Mouse (Mus musculus) hindbrain, embryonic 10.5 days (tissue): Measurements from ENCODE around the gene Htr2b. TPM values are rescaled to one million over a fixed set of nuclear protein-coding genes. Genes with fewer than 3 reads are reported as not detected.

Experiments used
- DNase-seq: peaks from one replicate; pipeline ENCODE4 v3.0.0-alpha.2; 2017; ENCODE audit warnings: low spot score
- H3K27ac ChIP-seq: fragments of 300-500 bp; sonication (generic); 2 replicates; pipeline ENCODE4 v1.5.1; 2016; ENCODE audit warnings: mild to moderate bottlenecking, moderate library complexity
- H3K27me3 ChIP-seq: fragments of 300-500 bp; sonication (generic); 2 replicates; pipeline ENCODE4 v1.6.1; 2016; ENCODE audit warnings: mild to moderate bottlenecking; ENCODE audit not compliant: poor library complexity, insufficient read depth, severe bottlenecking
- H3K36me3 ChIP-seq: fragments of 300-500 bp; sonication (generic); 2 replicates; pipeline ENCODE4 v1.6.1; 2016; ENCODE audit warnings: mild to moderate bottlenecking, moderate library complexity
- H3K4me1 ChIP-seq: fragments of 300-500 bp; sonication (generic); replicated peaks from 2 replicates; pipeline ENCODE4 v1.6.1; 2016; ENCODE audit warnings: mild to moderate bottlenecking
- H3K4me3 ChIP-seq: fragments of 300-500 bp; sonication (generic); 2 replicates; pipeline ENCODE4 v1.5.1; 2016; ENCODE audit warnings: mild to moderate bottlenecking, moderate library complexity
- H3K9me3 ChIP-seq: fragments of 300-500 bp; sonication (generic); 2 replicates; pipeline ENCODE4 v1.6.1; 2016; ENCODE audit warnings: mild to moderate bottlenecking, moderate library complexity
- WGBS: fragments of 180-500 bp; shearing (Covaris S2); methylation state at CpG from one replicate; pipeline ENCODE4 v1.1.7; 2016; 5-methylcytosine and 5-hydroxymethylcytosine counted together
- polyA plus RNA-seq: library from polyadenylated mRNA; unstranded; fragments of >200 nt; fragmentation: Nextera tagmentation; extraction: Ambion mirVana; gene quantifications from 2 replicates; pipeline ENCODE4 v1.2.1, GENCODE M21; 2016

Gene Htr2b
- polyA plus RNA-seq, result 0.10 and 0.35 TPM in 2 replicates

DNA sequence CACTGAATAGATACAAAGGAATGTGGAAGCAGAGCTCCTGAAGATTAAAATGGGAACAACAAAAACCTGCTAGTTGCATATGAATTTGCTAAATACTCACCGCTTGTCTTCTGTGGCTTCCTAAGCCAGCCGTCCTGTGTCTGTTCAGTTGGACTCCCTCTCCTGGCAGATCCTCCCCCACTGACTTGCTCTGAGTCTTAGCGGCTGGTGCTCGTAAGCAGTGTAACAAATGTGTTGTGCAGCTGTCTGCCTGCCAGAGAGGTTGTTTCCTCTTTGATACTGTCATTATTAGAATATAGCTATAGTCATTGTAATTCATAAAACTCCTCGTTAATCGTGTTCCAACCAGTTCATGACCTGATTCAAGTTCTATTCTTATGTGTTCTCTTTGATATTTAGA lies at the start of gene Htr2b:
Htr2b (minus strand) TSS at position 192 of the 400 bp plus-strand sequence.
- Histone ChIP-seq H3K27me3 (no peaks in the 10 kb centered on the region), H3K4me3 (no peak within 1 kb of the TSS), H3K36me3 (peaks cover 28% of the 10 kb centered on the region), H3K9me3 (no peaks in the 10 kb centered on the region), H3K4me1 (no peaks in the 10 kb centered on the region), H3K27ac (no peak within 1 kb of the TSS)
- WGBS, result 82% methylated on average over 6 of the region's 6 CpGs
- no peak for DNase-seq

DNA sequence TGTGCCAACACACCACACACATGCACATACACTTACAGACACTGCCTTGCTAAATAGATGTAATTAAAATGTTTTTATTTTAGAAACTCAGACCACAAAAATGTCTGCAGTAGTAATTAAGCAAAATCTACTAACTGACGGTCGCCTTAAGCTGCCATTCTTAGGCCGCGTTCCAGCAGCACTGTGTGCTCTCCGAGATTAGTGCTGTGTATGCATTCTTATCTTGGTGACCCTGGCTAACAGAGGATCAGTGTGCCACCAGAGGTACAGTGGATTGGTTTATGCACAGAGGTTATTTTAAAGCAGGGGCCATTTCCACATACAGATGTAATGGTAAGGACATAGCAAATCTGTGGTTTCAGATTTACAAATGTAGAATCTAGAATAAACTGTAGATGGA lies 49.3 kb upstream of the Htr2b start:
- H3K9me3 ChIP-seq, result no peaks in the 10 kb centered on the region
- H3K4me1 ChIP-seq, result peaks cover under 1% of the 10 kb centered on the region; the same call in 1 of the 2 replicates
- H3K36me3 ChIP-seq, result peaks cover 85% of the 10 kb centered on the region
- no peak overlapping the region for H3K4me3 ChIP-seq
- DNase-seq, result no peak
- 95% methylated on average over 5 of the region's 5 CpGs for WGBS
- H3K27ac ChIP-seq, result no peak overlapping the region
- H3K27me3 ChIP-seq, result no peaks in the 10 kb centered on the region

DNA sequence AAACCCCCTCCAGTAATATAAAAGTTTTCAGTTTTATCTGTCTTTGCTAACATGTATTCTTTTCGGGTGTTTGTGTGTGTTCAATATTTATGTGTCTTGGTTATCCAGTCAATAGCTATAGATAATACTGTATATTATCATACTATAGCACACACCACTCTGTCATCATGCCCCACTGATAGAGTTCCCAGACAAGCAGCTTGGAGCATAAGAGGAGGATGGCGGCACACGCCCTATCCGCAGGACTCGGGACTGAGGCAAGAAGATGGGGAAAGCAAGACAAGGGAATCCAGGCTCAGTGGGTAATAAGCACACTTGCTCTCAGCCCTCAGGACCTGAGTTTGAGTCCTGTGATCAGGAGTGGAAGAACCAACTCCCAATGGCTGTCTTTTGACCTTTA lies 48.7 kb upstream of the Htr2b start:
- peaks cover 79% of the 10 kb centered on the region for H3K36me3 ChIP-seq
- WGBS, result 95% methylated on average over 5 of the region's 5 CpGs

DNA sequence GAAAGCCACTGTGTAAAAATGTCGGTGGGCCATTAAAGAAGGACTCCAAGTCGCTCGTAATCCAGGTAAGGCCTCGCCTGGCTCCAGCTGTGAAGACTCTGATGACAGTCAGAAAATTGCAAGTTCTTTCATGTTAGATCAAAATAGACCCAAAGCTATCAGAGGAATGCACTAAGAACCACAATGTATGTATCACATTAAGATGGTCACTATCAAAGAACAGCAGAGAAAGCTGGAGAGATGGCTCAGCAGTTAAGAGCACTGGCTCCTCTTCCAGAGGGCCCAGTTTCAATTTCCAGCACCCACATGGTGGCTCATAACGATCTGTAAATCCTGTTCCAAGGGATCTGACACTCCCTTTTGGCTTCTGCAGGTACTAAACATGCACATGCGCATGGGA lies 48.3 kb upstream of the Htr2b start:
- no peak overlapping the region for H3K4me3 ChIP-seq
- no peaks in the 10 kb centered on the region for H3K27me3 ChIP-seq
- H3K36me3 ChIP-seq, result peaks cover 75% of the 10 kb centered on the region
- no peaks in the 10 kb centered on the region for H3K9me3 ChIP-seq
- no peak overlapping the region for H3K27ac ChIP-seq
- peaks cover 11% of the 10 kb centered on the region for H3K4me1 ChIP-seq
- 91% methylated on average over 6 of the region's 6 CpGs for WGBS
- no peak for DNase-seq

More for the DNA sequence above, 48.7 kb upstream of the Htr2b start:
- DNase-seq, result no peak
- H3K4me3 ChIP-seq, result no peak overlapping the region
- H3K9me3 ChIP-seq, result no peaks in the 10 kb centered on the region
- H3K4me1 ChIP-seq, result peaks cover 6% of the 10 kb centered on the region
- H3K27ac ChIP-seq, result no peak overlapping the region
- no peaks in the 10 kb centered on the region for H3K27me3 ChIP-seq

DNA sequence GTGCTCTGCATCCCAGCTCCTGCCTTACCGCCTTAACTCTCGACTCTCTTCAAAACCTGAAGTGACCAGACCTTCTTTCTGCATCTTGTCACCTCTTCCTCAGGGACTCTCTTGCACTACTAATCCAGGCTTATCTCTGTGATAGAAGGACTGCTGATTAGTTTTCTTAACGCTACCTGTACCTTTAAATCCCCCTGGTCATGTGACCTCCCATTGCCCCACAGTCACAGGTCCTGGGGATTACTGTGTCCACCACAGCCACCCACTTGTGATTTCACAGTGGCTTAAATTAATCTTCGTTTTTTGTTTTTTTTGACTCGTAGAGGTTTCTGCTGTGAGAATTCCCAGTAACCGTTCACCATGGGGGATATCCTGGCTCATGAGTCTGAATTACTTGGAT lies 44.8 kb upstream of the Htr2b start:
- no peaks in the 10 kb centered on the region for H3K9me3 ChIP-seq
- H3K27ac ChIP-seq, result no peak overlapping the region
- H3K4me3 ChIP-seq, result no peak overlapping the region
- H3K36me3 ChIP-seq, result peaks cover 42% of the 10 kb centered on the region
- no peaks in the 10 kb centered on the region for H3K27me3 ChIP-seq
- peaks cover 20% of the 10 kb centered on the region for H3K4me1 ChIP-seq
- no peak for DNase-seq
- 92% methylated on average over 6 of the region's 6 CpGs for WGBS

DNA sequence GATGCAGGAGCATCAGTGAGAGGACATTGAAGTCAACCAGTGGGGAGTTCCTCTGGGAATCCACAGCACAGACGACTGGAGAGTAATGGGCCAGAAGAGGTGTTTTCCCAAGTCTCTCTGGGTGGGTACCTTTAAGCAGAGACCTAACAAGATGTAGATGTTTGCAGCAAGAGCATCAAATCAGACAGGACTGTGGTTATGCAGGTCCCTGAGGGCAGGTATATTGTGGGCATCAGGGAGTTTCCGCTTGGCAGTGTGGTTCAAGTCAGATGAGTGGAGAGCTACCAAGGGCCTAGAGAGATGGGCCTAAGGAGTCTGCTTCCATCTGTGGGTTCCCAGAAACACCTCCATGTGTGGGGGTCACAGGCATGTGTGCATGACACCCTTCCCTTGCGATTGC lies 44.3 kb upstream of the Htr2b start:
- Histone ChIP-seq H3K36me3 (peaks cover 37% of the 10 kb centered on the region), H3K27me3 (no peaks in the 10 kb centered on the region), H3K27ac (no peak overlapping the region), H3K4me3 (peak overlapping the region; percentile 86; the same call in 1 of the 2 replicates), H3K4me1 (peaks cover 20% of the 10 kb centered on the region), H3K9me3 (no peaks in the 10 kb centered on the region)
- no peak for DNase-seq
- 88% methylated on average over 3 of the region's 3 CpGs for WGBS

DNA sequence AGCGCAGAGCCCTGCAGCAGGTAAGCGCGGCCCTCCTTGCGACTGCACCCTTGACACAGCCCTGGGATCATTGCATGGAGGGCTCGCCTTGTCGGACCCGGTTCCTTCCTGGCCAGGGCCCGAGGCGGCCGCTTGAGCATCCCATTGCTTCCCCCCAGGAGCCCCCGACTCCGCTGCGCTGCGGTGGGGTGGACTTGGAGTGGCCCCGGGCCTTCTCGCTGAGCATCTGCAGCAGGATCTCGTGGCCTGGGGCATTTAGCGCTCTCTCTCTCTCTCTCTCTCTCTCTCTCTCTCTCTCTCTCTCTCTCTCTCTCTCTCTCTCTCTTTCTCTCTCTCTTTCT lies 43.0 kb upstream of the Htr2b start:
- peaks cover 24% of the 10 kb centered on the region; the same call in 1 of the 2 replicates for H3K36me3 ChIP-seq
- DNase-seq, result no peak
- H3K27ac ChIP-seq, result peak overlapping the region; percentile 87
- H3K4me3 ChIP-seq, result peak overlapping the region; percentile 86
- no peaks in the 10 kb centered on the region for H3K27me3 ChIP-seq
- 0% methylated on average over 18 of the region's 18 CpGs for WGBS
- H3K9me3 ChIP-seq, result no peaks in the 10 kb centered on the region
- H3K4me1 ChIP-seq, result peaks cover 20% of the 10 kb centered on the region

DNA sequence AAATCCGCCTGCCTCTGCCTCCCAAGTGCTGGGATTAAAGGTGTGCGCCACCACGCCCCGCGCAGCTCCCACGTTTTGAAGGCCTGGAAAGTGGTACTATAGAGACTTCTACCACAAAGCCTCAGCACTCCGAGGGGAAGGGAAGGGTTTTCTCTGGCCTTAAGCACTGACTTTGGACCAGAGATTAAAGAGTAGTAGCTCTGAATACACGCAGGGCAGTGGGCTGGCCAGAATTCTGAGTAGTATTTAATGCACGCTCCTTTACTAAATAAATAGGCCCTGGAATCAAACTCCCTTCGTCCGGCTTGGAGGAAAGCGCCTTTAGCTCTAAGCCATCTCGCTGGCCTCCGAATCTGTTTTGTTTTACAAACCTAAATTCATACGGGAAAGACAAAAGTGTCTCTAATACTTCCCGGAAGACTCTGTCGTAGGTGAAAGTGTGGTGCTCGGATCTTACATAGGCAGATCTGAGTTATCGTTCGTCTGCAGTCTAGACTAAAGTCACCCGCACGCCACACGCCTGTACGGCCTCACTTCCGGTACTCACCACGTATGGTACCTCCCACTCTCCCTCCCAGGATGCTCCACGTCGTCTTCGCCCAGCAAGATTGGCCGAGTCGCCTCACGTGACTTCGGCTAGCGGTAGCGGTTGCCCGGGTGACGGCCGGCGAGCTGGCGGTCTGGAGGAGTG lies 42.5 kb upstream of the Htr2b start, which contains the start of gene Armc9:
Armc9 (plus strand) TSS at position 648 of the 691 bp plus-strand sequence.
- H3K36me3 ChIP-seq, result peaks cover 24% of the 10 kb centered on the region; the same call in 1 of the 2 replicates
- peak; percentile 96 for DNase-seq
- peaks cover 20% of the 10 kb centered on the region for H3K4me1 ChIP-seq
- H3K4me3 ChIP-seq, result peak within 1 kb of the TSS; percentile 86
- no peaks in the 10 kb centered on the region for H3K27me3 ChIP-seq
- 5% methylated on average over 40 of the region's 40 CpGs for WGBS
- H3K9me3 ChIP-seq, result no peaks in the 10 kb centered on the region
- peak within 1 kb of the TSS; percentile 87 for H3K27ac ChIP-seq

DNA sequence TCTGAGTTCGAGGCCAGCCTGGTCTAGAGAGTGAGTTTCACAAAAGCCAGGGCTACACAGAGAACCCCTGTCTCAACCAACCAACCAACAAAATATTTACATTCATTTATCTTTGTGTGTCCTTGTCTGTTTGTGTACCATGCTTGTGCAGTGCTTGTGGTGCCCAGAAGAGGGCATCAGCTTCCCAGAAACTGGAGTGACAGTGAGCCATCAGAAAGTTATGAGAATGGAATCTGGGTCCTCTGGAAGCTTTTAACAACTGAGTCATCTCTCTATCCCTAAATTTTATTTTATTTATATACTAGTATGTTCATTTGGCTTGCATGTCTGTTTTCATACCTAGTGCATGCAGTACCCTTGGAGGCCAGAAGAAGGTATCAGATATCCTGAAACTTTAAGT lies 40.8 kb upstream of the Htr2b start:
- WGBS, result 90% methylated on average over 1 of the region's 1 CpGs
- no peak overlapping the region for H3K27ac ChIP-seq
- no peak for DNase-seq
- no peak overlapping the region for H3K4me3 ChIP-seq
- H3K4me1 ChIP-seq, result peaks cover 20% of the 10 kb centered on the region
- no peaks in the 10 kb centered on the region for H3K9me3 ChIP-seq
- no peaks in the 10 kb centered on the region for H3K27me3 ChIP-seq
- peaks cover 9% of the 10 kb centered on the region; the same call in 1 of the 2 replicates for H3K36me3 ChIP-seq

DNA sequence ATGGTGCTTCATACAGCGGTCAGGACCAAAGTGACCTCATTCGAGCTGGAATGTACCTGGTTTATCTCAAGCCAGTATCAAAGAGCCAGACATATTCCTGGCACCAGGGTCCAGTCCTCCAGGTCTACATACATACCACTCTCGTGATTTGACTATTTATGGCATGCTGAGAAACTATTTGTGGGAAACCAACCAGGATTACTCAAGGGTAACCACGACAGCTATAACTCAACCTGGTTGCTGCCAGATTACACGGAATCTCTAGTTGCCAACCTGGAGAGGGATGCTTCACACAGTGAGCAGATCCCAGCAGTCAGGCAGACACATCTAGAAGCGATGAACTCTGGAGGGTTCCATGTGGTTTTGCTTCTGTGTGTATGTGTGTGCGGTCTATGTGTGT lies 39.6 kb upstream of the Htr2b start:
- peaks cover 20% of the 10 kb centered on the region for H3K4me1 ChIP-seq
- H3K4me3 ChIP-seq, result no peak overlapping the region
- H3K36me3 ChIP-seq, result no peaks in the 10 kb centered on the region
- no peaks in the 10 kb centered on the region for H3K27me3 ChIP-seq
- no peak for DNase-seq
- no peaks in the 10 kb centered on the region for H3K9me3 ChIP-seq
- 85% methylated on average over 7 of the region's 7 CpGs for WGBS
- H3K27ac ChIP-seq, result no peak overlapping the region

DNA sequence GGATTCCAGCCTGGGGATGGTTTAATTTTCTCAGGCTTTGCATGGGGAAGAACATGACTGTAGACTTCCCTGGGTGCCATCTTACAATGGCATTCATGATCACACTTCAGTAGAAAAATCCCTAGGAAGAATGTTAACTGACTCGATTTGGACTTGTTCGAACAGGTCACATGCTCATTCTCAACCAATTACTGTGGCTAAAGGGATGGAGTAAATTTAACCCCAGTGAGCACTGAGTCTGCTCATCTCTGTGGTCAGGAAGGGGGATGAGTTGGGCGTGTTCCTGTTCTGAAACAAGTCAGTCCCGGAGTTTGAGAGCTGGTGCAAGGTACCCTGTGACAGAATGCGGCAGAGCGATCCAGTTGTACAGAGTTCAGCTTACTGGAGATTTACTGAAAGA lies 39.2 kb upstream of the Htr2b start:
- no peak overlapping the region for H3K27ac ChIP-seq
- H3K4me3 ChIP-seq, result no peak overlapping the region
- no peaks in the 10 kb centered on the region for H3K27me3 ChIP-seq
- WGBS, result 82% methylated on average over 6 of the region's 6 CpGs
- peaks cover 18% of the 10 kb centered on the region for H3K4me1 ChIP-seq
- DNase-seq, result no peak
- no peaks in the 10 kb centered on the region for H3K36me3 ChIP-seq
- H3K9me3 ChIP-seq, result no peaks in the 10 kb centered on the region

DNA sequence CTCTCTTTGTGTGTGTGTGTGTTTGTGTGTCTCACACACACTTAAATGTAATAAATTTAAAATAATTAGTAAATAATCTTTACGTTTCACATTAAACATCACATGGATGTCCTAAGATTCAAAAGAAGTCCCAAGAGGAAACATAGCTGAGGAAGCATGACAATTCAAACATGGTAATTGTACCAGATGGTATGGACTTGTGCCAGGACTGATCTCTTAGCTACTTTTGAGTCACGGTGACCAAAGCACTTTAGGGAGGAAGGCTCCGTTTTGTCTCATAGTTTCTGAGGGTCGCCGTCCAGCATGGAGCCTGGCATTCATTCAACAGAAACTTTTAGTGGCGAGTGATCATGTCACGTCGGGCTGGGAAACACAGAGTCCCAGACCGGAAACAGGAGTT lies 36.4 kb upstream of the Htr2b start:
- 91% methylated on average over 9 of the region's 9 CpGs for WGBS
- Histone ChIP-seq H3K27me3 (no peaks in the 10 kb centered on the region), H3K36me3 (0 out of 2 replicates have a peak, but pooled peaks cover 1% of the 10 kb centered on the region), H3K27ac (no peak overlapping the region), H3K9me3 (no peaks in the 10 kb centered on the region), H3K4me3 (no peak overlapping the region), H3K4me1 (no peaks in the 10 kb centered on the region)
- DNase-seq, result no peak

DNA sequence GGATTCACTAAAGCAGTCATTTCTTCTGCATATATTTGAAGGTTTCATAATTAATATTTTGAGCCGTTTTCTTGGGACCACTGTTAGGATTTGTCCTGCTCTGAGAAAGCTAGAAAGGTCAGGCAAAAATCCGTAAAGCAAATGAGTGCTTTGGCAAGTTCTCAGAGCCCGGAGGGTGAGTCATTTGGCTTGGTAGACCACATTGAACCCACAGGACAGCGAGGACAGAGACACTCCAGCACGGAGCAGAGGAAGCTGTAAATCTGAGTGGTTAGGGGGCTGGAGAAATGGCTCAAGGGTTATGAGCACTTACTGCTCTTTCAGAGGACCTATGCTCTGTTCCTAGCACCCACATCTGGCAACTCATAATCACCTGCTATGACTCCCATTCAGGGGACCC lies 35.8 kb upstream of the Htr2b start:
- 84% methylated on average over 5 of the region's 5 CpGs for WGBS
- H3K36me3 ChIP-seq, result peaks cover 7% of the 10 kb centered on the region; the same call in 1 of the 2 replicates
- no peaks in the 10 kb centered on the region for H3K27me3 ChIP-seq
- H3K4me3 ChIP-seq, result no peak overlapping the region
- H3K27ac ChIP-seq, result no peak overlapping the region
- no peaks in the 10 kb centered on the region for H3K4me1 ChIP-seq
- no peaks in the 10 kb centered on the region for H3K9me3 ChIP-seq
- no peak for DNase-seq
